Mouse (Mus musculus): Measurements from ENCODE around the gene Man1a. TPM values are rescaled to one million over a fixed set of nuclear protein-coding genes. Genes with fewer than 3 reads are reported as not detected.

Man1a gene
- total and polyA plus RNA-seq, 3 experiments: 5.8 to 7.3 TPM; not detected in 1

DNA sequence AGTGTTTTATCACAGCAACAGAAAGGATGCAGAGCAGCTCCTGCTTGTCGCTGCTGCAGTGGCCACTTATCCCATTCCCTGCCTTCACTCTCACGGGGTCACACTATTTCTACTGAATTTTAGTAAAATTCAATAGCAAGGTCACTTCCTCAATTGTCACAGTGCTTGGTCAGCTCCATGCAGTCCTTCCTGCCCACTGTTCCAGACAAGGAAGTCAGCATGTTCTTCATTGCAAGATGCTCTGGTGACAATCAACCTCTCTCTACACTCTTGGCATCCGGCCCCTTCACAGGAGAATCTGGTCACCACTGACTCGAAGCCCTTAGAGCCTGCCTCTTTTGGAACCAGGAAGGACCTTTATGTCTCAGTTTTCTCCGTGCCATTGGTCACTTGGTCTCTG, 148.5 kb downstream of the Man1a start:
- Histone ChIP-seq H3K4me3 (ENCODE audit: control insufficient read depth in 1 of 2, insufficient read depth in 1 of 2, low read depth in 2 of 2, low read length in 2 of 2) (no peak overlapping the region), H3K4me1 (ENCODE audit: control insufficient read depth in 1 of 2, insufficient read depth in 2 of 2, low read length in 2 of 2) (no peaks in the 10 kb centered on the region)

DNA sequence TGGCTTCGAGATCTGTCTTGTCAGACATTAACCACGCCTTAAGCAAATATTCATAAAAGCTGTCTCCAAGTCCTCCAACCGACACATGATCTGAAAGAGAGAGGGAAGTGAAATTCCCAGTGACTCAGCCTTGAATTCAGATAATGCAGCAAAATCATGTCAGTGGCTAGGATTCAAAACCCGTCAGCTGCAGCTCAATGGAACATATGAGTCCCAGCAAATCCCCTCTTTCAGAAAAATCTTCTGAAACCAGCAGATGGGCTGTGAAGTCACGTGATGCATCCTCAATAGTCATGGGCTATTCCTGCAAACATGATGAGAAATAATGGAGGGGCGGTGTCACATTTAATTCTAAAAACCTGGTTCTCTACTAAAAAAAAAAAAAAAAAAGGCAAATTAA, 151.0 kb downstream of the Man1a start:
- Histone ChIP-seq H3K27me3 (ENCODE audit: control insufficient read depth in 1 of 2, insufficient read depth in 2 of 2, low read length in 2 of 2) (no peaks in the 10 kb centered on the region), H3K36me3 (ENCODE audit: control insufficient read depth in 1 of 2, insufficient read depth in 2 of 2, low read length in 2 of 2) (no peaks in the 10 kb centered on the region), H3K9ac (ENCODE audit: control insufficient read depth, low read depth, low read length, poor library complexity, severe bottlenecking) (no peak overlapping the region), H3K4me1 (ENCODE audit: control insufficient read depth in 1 of 2, insufficient read depth in 2 of 2, low read length in 2 of 2) (no peaks in the 10 kb centered on the region), H3K4me3 (ENCODE audit: control insufficient read depth in 1 of 2, insufficient read depth in 1 of 2, low read depth in 2 of 2, low read length in 2 of 2) (no peak overlapping the region), H3K9me3 (replicated peaks; ENCODE audit: insufficient read depth, low read length) (no peaks in the 10 kb centered on the region), H3K79me2 (ENCODE audit: control insufficient read depth, insufficient read depth, low read length, poor library complexity) (no peaks in the 10 kb centered on the region), H3K27ac (ENCODE audit: control insufficient read depth, low read depth, low read length) (no peak overlapping the region)
- TF ChIP-seq MAFK (IDR thresholded peaks at IDR 0.05; ENCODE audit: borderline replicate concordance, low read depth, low read length) (no peak), ZNF384 (IDR thresholded peaks at IDR 0.05; ENCODE audit: low read depth, low read length) (no peak), NELFE (IDR thresholded peaks at IDR 0.05; ENCODE audit: low read depth, low read length) (no peak), TAL1 (IDR thresholded peaks at IDR 0.05; ENCODE audit: low read length) (no peak), GABPA (IDR thresholded peaks at IDR 0.05; ENCODE audit: low read depth, low read length) (no peak), ELF1 (IDR thresholded peaks at IDR 0.05; ENCODE audit: low read depth, low read length) (no peak), CHD1 (IDR thresholded peaks at IDR 0.05; ENCODE audit: low read depth, low read length) (no peak), ETS1 (IDR thresholded peaks at IDR 0.05; ENCODE audit: low read depth, low read length) (no peak), BHLHE40 (IDR thresholded peaks at IDR 0.05; ENCODE audit: borderline replicate concordance, low read depth, low read length) (no peak), CHD2 (IDR thresholded peaks at IDR 0.05; ENCODE audit: low read length) (no peak), USF1 (IDR thresholded peaks at IDR 0.05; ENCODE audit: low read depth, low read length) (no peak), NRF1 (IDR thresholded peaks at IDR 0.05; ENCODE audit: insufficient read depth, low read depth, low read length, poor library complexity, severe bottlenecking) (no peak), SMC3 (IDR thresholded peaks at IDR 0.05; ENCODE audit: low read depth, low read length) (no peak), SIN3A (IDR thresholded peaks at IDR 0.05; ENCODE audit: low read length) (no peak), KAT2A (conservative IDR thresholded peaks at IDR 0.05; ENCODE audit: low read depth, low read length) (no peak)
- no peak for DNase-seq (ENCODE audit: low read depth, low spot score)

More for the DNA sequence above, 148.5 kb downstream of the Man1a start:
- Histone ChIP-seq H3K9ac (ENCODE audit: control insufficient read depth, low read depth, low read length, poor library complexity, severe bottlenecking) (no peak overlapping the region), H3K79me2 (ENCODE audit: control insufficient read depth, insufficient read depth, low read length, poor library complexity) (no peaks in the 10 kb centered on the region), H3K27me3 (ENCODE audit: control insufficient read depth in 1 of 2, insufficient read depth in 2 of 2, low read length in 2 of 2) (no peaks in the 10 kb centered on the region), H3K9me3 (replicated peaks; ENCODE audit: insufficient read depth, low read length) (no peaks in the 10 kb centered on the region), H3K27ac (ENCODE audit: control insufficient read depth, low read depth, low read length) (no peak overlapping the region), H3K36me3 (ENCODE audit: control insufficient read depth in 1 of 2, insufficient read depth in 2 of 2, low read length in 2 of 2) (no peaks in the 10 kb centered on the region)
- TF ChIP-seq MAFK (IDR thresholded peaks at IDR 0.05; ENCODE audit: borderline replicate concordance, low read depth, low read length) (no peak), GABPA (IDR thresholded peaks at IDR 0.05; ENCODE audit: low read depth, low read length) (no peak), MEF2A (IDR thresholded peaks at IDR 0.05; ENCODE audit: extremely low read depth, insufficient replicate concordance, low read depth, low read length, poor library complexity, severe bottlenecking) (no peak), MYB (IDR thresholded peaks at IDR 0.05; ENCODE audit: low read depth, low read length) (no peak), ZNF384 (IDR thresholded peaks at IDR 0.05; ENCODE audit: low read depth, low read length) (no peak), GATA1 (IDR thresholded peaks at IDR 0.05; ENCODE audit: low read depth, low read length) (no peak), ZC3H11A (IDR thresholded peaks at IDR 0.05; ENCODE audit: low read depth, low read length) (no peak), TAL1 (IDR thresholded peaks at IDR 0.05; ENCODE audit: low read length) (no peak), HCFC1 (IDR thresholded peaks at IDR 0.05; ENCODE audit: low read depth, low read length) (no peak), NELFE (IDR thresholded peaks at IDR 0.05; ENCODE audit: low read depth, low read length) (no peak), EP300 (IDR thresholded peaks at IDR 0.05; ENCODE audit: low read depth in 1 of 2, low read length in 2 of 2) (no peak), E2F4 (IDR thresholded peaks at IDR 0.05; ENCODE audit: borderline replicate concordance, low read depth, low read length) (no peak), ZKSCAN1 (IDR thresholded peaks at IDR 0.05; ENCODE audit: low read depth, low read length) (no peak), RAD21 (IDR thresholded peaks at IDR 0.05; ENCODE audit: low read depth, low read length) (no peak), MYC (IDR thresholded peaks at IDR 0.05; ENCODE audit: low read depth, low read length) (no peak), USF2 (IDR thresholded peaks at IDR 0.05; ENCODE audit: borderline replicate concordance in 1 of 2, insufficient read depth in 1 of 2, low read depth in 1 of 2, low read length in 2 of 2) (no peak), RCOR1 (IDR thresholded peaks at IDR 0.05; ENCODE audit: low read depth, low read length) (no peak), SMC3 (IDR thresholded peaks at IDR 0.05; ENCODE audit: low read depth, low read length) (no peak), MAX (IDR thresholded peaks at IDR 0.05; ENCODE audit: low read length) (no peak)
- peak; percentile 3 for DNase-seq (ENCODE audit: low read depth, low spot score)

All from MEL (cell line).